Mouse (Mus musculus) heart, adult 2 months (tissue): ENCODE data around the gene Msgn1.

ENCODE experiments used
- EP300 ChIP-seq: fragments of 200-500 bp; IDR thresholded peaks from 2 replicates; pipeline ENCODE4 v1.6.1; 2011; ENCODE audit warnings: low read depth, low read length, control low read depth; ENCODE audit not compliant: insufficient read depth
- POLR2A ChIP-seq: fragments of 200-500 bp; IDR thresholded peaks from 2 replicates; pipeline ENCODE4 v1.6.1; 2011; ENCODE audit warnings: mild to moderate bottlenecking, low read depth, low read length, control low read depth; ENCODE audit not compliant: insufficient read depth

DNA sequence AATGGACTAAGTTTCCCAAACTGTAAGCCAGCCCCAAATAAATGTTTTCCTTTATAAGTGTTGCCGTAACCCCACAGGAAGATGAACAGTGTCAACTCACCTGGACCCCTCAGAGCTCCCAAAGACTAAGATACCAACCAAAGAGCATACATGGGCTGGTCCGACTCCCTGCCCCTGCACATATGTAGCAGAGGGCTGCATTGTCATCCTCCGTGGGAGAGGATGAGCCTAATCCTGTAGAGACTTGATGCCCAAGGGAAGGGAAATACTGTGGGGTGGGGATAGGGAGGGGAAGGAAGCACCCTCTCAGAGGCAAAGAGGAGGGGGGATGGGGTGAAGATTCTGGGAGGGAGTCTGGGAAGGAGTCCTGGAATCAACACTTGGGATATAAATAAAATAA lies 50.1 kb downstream of the Msgn1 start:
- no peak for TF ChIP-seq POLR2A
- no peak for TF ChIP-seq EP300
